Mouse (Mus musculus): Measurements from ENCODE around the gene Plscr3. TPM values are rescaled to one million over a fixed set of nuclear protein-coding genes. Genes with fewer than 3 reads are reported as not detected.

Plscr3 gene
- 96.5 and 105 TPM in 2 replicates for polyA plus RNA-seq (2015; fragmentation: Nextera tagmentation; extraction: Ambion mirVana)

DNA sequence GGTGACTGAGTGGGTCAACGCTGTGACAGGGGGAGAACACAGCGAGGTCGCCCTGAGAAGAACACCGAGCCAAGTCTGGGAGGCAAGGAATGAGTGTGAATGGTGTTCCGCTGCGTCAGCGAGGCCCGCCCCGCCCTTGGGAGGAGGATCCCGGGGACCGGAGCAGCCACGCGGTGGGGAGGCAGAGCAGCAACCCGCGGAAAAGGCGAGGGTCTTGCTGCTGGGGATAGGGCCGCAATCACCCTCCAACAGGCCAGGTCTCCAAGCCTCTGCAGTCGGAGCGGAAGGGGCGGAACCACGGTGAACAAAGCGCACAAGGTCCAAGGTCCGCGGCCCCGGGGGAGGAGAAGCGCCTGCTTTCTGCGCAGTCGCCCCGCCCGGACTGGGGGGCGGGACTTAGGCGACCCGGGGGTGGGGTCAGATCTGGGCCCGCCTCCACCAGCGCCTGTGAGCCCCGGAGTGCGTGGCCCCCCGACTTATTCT is at the start of gene Plscr3:
Gene Plscr3 (plus strand): TSS at position 179 of the 483 bp plus-strand sequence.
- Histone ChIP-seq H3K27ac (peak within 1 kb of the TSS; percentile 99), H3K4me2 (peak within 1 kb of the TSS; percentile 88), H3K4me3 (replicated peaks) (peak within 1 kb of the TSS; percentile 78), H3K9ac (peak within 1 kb of the TSS; percentile 83), H3K27me3 (no peaks in the 10 kb centered on the region), H3K36me3 (peaks cover 36% of the 10 kb centered on the region), H3K9me3 (replicated peaks) (no peaks in the 10 kb centered on the region), H3K4me1 (peaks cover 30% of the 10 kb centered on the region)
- ATAC-seq (replicated peaks; ENCODE audit: low FRiP score): peak; percentile 92
- WGBS: 1% methylated on average over 38 of the region's 38 CpGs

DNA sequence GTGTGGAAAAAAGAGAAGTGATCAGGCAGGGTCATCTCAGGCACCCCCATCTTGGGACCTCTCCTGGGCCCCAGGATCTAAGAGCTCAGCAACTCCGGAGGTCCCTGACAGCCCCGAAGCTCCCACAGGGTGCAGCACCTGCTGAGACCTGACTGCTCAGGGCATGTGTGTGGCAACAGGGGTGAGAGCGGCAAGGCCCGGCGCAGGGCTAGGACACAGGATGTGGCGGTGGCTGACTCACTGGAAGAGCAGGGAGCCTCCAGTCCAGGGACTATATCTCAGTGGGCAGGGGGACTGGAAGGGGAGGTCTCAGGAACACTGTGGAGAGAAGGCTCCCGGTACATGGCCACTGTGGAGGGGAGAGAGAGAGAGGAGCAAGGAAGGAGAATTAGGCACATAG is 48.3 kb upstream of the Plscr3 start:
- H3K36me3 ChIP-seq: no peaks in the 10 kb centered on the region
- H3K27me3 ChIP-seq: peaks cover 54% of the 10 kb centered on the region
- peaks cover 57% of the 10 kb centered on the region for H3K4me1 ChIP-seq
- 80% methylated on average over 7 of the region's 7 CpGs for WGBS
- no peak overlapping the region for H3K9ac ChIP-seq
- H3K27ac ChIP-seq: no peak overlapping the region
- no peak for ATAC-seq (replicated peaks; ENCODE audit: low FRiP score)
- H3K4me2 ChIP-seq: no peak overlapping the region
- no peak overlapping the region for H3K4me3 ChIP-seq (replicated peaks)
- no peaks in the 10 kb centered on the region for H3K9me3 ChIP-seq (replicated peaks)

DNA sequence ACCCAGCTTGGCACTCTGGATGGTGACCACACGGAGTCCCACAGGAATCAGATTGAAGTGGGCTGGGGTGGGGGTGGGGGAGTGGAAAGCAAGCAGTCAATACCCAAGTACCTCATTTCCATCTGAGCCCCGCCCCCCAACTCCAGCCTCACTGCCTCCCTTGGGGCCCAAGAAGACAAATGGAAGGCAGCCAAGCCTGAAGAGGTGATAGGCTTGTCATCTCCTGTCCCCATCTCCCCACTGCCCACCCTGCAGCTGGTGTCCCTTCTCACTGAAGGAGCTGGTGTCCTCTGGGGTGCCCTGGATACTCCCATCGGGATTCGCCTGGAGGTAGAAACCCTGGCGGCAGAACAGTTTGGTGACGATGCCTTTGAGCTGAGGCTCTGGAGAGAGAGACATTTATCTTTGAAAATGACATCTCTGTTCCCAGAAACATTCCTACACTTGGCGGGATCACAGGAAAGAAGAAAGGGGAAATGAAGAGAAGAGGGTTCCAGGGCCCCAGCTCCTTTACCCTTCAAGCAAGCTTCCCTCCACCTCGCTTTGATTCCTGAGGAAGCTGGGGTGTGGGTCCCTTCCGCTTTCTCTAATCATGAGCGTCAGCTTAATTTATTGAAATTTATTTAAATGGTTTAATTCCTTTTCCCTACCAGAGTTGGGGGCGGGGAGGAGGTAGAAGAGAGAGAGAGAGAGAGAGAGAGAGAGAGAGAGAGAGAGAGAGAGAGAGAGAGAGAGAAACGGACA is 46.6 kb upstream of the Plscr3 start:
- Histone ChIP-seq H3K27me3 (peaks cover 50% of the 10 kb centered on the region), H3K4me2 (peak overlapping the region; percentile 93), H3K36me3 (no peaks in the 10 kb centered on the region), H3K4me1 (peaks cover 73% of the 10 kb centered on the region), H3K4me3 (replicated peaks) (peak overlapping the region; percentile 61), H3K9ac (no peak overlapping the region), H3K9me3 (replicated peaks) (no peaks in the 10 kb centered on the region), H3K27ac (peak overlapping the region; percentile 83; the same call in 1 of the 2 replicates)
- WGBS: 19% methylated on average over 12 of the region's 12 CpGs
- ATAC-seq (replicated peaks; ENCODE audit: low FRiP score): no peak

DNA sequence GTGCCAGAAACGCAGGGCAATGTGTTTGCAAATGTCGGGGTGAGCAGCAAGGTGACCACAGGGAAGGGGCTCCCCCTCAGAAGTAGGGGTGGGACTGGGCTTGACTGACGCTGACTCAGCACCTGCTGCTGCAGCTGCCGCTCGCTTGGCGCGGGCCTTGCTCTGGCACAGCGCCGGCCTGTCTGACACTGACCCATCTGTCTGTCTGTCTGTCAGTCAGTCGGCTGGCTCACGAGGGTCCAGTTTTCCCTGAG is 46.1 kb upstream of the Plscr3 start:
- H3K4me2 ChIP-seq: peak overlapping the region; percentile 93
- H3K27me3 ChIP-seq: peaks cover 55% of the 10 kb centered on the region
- no peaks in the 10 kb centered on the region for H3K36me3 ChIP-seq
- H3K9me3 ChIP-seq (replicated peaks): no peaks in the 10 kb centered on the region
- 2% methylated on average over 11 of the region's 11 CpGs for WGBS
- ATAC-seq (replicated peaks; ENCODE audit: low FRiP score): 0 out of 2 replicates have a peak, but pooled peaks have one; percentile 8
- no peak overlapping the region for H3K9ac ChIP-seq
- H3K4me1 ChIP-seq: peaks cover 75% of the 10 kb centered on the region
- peak overlapping the region; percentile 83 for H3K27ac ChIP-seq
- peak overlapping the region; percentile 61 for H3K4me3 ChIP-seq (replicated peaks)

DNA sequence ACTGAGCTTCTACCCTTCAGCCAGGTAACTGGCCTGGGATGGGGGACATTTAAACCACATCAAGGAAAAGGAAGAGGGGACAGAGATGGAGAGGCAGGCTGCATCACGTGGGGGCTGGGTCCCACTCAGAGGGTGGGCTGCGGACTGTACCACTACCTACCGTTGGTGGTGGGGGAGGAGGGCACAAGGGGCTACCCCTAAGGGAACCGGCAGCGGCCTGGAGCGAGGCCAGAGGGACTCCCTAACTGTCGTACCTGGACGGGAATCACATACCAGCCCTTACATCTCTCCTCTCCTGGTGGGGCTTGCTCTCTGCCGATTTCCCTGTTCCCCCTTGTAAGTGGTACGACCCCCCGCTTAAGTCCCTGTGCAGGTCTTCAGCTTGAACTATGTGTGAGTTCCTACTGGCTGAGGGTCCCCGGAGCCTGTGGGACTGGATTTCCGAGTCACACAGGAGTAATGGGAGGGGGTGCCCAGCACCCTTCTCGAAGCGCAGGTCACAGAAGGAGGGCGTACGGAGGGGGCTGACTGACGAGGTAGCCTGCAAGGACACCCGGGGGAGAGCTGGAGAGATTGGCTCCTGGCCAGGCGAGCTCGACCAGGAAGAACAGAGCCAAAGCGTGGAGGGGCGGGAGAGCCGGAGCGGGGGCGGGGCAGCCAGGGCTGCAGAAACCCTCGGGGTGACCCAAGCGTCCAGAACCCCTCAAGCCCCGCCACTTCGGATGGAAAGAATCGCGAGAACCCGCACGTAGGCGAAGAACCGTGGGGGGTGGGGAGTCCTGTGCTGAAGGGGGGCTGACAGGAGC is 45.6 kb upstream of the Plscr3 start:
- peak overlapping the region; percentile 83 for H3K27ac ChIP-seq
- H3K4me1 ChIP-seq: peaks cover 71% of the 10 kb centered on the region
- H3K27me3 ChIP-seq: peaks cover 60% of the 10 kb centered on the region
- H3K4me2 ChIP-seq: peak overlapping the region; percentile 93
- peak; percentile 63 for ATAC-seq (replicated peaks; ENCODE audit: low FRiP score)
- H3K9ac ChIP-seq: peak overlapping the region; percentile 62
- peak overlapping the region; percentile 61 for H3K4me3 ChIP-seq (replicated peaks)
- no peaks in the 10 kb centered on the region for H3K36me3 ChIP-seq
- H3K9me3 ChIP-seq (replicated peaks): no peaks in the 10 kb centered on the region
- under 1% methylated on average over 36 of the region's 36 CpGs for WGBS

DNA sequence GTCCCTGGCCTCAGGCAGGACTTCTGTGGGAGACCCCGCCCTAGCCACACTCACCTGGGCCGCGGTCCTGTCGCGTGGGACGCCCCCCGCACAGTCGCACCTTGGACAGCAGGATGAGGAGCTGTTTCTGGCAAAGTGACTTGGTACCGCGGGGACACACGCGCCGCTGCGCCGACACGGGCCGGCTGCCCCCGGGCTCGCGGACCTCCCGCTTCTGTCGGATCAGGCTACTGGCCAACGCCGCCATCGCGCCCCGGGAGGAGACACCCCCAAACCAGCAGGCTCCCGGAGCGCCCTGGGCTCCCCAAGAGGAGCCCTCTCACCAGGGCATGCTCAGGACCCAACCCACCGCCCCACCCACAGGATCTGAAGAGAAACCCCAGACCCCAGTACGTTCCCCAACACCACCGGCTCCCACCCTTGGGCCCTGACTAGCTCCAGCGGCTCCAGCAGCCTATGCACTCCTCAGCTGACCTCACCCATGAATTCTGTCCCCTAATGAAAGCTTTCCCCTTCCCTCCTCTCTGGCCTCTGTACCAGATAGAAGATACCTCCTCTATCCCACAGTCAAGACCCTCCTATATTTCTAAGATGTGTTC is 44.7 kb upstream of the Plscr3 start, which contains the start of gene Fgf11:
Gene Fgf11 (minus strand): TSS at position 479 of the 599 bp plus-strand sequence.
- ATAC-seq (replicated peaks; ENCODE audit: low FRiP score): no peak
- H3K27me3 ChIP-seq: peaks cover 62% of the 10 kb centered on the region
- no peaks in the 10 kb centered on the region for H3K9me3 ChIP-seq (replicated peaks)
- peaks cover 63% of the 10 kb centered on the region for H3K4me1 ChIP-seq
- peak within 1 kb of the TSS; percentile 61 for H3K4me3 ChIP-seq (replicated peaks)
- H3K27ac ChIP-seq: peak within 1 kb of the TSS; percentile 83
- H3K4me2 ChIP-seq: peak within 1 kb of the TSS; percentile 93
- peak within 1 kb of the TSS; percentile 62 for H3K9ac ChIP-seq
- H3K36me3 ChIP-seq: no peaks in the 10 kb centered on the region
- WGBS: under 1% methylated on average over 32 of the region's 33 CpGs

DNA sequence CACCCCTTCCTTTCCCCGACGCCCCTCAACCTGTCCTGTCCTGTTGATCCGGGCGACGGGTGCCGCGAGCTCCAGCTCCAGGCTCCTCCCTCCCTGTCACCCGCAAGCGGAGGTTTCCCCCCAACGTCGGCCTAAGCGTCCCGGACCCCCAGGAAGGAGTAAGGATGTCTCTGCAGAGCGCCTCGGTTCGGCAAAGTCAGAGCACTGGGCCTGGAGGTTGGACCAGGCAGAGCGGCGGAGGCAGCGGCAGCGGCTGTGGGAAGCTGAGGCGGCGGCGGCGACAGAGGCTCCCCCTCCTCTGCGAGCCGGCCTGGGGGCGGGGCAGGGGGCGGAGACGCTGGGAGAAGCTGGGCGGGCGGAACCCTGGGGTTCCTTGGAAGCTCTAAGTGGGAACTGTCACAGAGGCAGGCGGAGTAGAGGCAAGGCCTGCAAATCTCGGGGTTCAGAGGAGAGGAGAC is 43.5 kb upstream of the Plscr3 start:
- H3K27ac ChIP-seq: 0 out of 2 replicates have a peak overlapping the region, but pooled peaks have one; percentile 28
- peaks cover 54% of the 10 kb centered on the region for H3K27me3 ChIP-seq
- H3K9me3 ChIP-seq (replicated peaks): no peaks in the 10 kb centered on the region
- H3K4me1 ChIP-seq: peaks cover 63% of the 10 kb centered on the region
- under 1% methylated on average over 33 of the region's 33 CpGs for WGBS
- peak overlapping the region; percentile 62 for H3K9ac ChIP-seq
- H3K36me3 ChIP-seq: no peaks in the 10 kb centered on the region
- peak overlapping the region; percentile 93 for H3K4me2 ChIP-seq
- 0 out of 2 replicates have a peak, but pooled peaks have one; percentile 5 for ATAC-seq (replicated peaks; ENCODE audit: low FRiP score)
- H3K4me3 ChIP-seq (replicated peaks): peak overlapping the region; percentile 61

DNA sequence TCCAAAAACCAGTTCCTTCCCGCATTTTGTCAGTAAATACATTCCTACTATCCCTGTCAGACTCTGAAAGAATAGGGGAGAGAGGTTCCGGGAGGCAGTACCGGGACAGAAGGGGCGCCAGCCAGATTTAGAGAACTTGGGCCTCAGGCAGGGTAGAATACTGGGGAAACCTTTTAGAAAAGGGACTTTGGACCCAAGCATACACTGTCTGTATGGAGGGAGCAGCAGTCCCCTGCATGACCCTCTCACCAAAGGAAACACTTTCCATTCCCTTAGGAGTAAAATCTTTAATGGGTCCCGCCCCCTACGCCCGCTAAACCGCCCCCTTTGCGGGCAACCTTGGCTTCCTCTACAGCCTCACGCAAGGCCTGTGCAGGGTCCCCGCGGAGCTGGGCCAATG is 42.8 kb upstream of the Plscr3 start:
- Histone ChIP-seq H3K4me3 (replicated peaks) (peak overlapping the region; percentile 61), H3K4me2 (peak overlapping the region; percentile 93), H3K9me3 (replicated peaks) (no peaks in the 10 kb centered on the region), H3K27me3 (peaks cover 48% of the 10 kb centered on the region), H3K27ac (0 out of 2 replicates have a peak overlapping the region, but pooled peaks have one; percentile 4), H3K36me3 (no peaks in the 10 kb centered on the region), H3K9ac (peak overlapping the region; percentile 62), H3K4me1 (peaks cover 63% of the 10 kb centered on the region)
- WGBS: 2% methylated on average over 12 of the region's 12 CpGs
- ATAC-seq (replicated peaks; ENCODE audit: low FRiP score): peak; percentile 3; the same call in 1 of the 2 replicates

DNA sequence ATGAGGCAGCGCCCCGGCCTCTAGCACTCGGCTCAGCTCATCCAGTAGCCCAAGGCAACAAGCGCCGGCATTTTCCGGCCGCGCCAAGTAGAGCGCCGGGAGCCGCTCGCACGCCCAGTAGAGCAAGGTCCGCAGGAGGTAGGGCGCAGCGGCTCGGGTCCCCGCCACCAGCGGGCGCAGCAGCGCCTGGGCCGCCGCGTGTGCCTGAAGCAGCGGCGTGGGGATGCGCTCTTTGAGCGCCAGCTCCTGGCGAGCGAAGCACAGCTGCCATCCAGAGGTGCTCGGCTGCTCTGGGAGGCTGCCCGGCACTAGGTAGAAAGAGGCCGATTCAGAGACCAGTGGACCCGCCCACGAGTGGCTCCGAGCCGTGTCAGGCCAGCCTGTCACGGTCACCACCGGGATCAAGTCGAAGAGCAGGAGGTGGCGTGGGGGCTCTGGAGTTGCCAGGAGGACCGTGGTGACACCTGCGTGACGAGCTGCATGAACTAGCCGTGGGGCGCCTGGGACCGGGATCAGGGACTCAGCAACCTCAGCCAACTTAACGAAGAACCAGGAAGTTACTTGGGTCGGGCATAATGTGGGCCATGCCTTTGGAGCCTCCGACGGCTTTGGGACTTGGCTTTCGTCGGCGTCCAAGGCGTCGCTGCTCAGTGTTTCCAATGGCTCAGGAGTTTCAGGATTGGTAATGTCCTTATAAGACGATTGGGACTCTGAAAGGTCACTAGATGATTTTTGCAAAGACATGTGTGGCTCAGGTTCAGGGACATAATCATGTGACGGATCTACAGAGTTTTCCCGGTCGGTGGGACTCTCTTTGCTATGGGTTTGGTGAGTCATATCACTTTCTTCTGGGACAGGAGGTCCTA is 42.2 kb upstream of the Plscr3 start:
- peaks cover 61% of the 10 kb centered on the region for H3K4me1 ChIP-seq
- no peaks in the 10 kb centered on the region for H3K9me3 ChIP-seq (replicated peaks)
- H3K36me3 ChIP-seq: no peaks in the 10 kb centered on the region
- 1% methylated on average over 60 of the region's 60 CpGs for WGBS
- peaks cover 47% of the 10 kb centered on the region for H3K27me3 ChIP-seq
- H3K4me2 ChIP-seq: peak overlapping the region; percentile 93
- H3K4me3 ChIP-seq (replicated peaks): peak overlapping the region; percentile 61
- H3K9ac ChIP-seq: peak overlapping the region; percentile 62
- H3K27ac ChIP-seq: no peak overlapping the region
- peak; percentile 52 for ATAC-seq (replicated peaks; ENCODE audit: low FRiP score)

DNA sequence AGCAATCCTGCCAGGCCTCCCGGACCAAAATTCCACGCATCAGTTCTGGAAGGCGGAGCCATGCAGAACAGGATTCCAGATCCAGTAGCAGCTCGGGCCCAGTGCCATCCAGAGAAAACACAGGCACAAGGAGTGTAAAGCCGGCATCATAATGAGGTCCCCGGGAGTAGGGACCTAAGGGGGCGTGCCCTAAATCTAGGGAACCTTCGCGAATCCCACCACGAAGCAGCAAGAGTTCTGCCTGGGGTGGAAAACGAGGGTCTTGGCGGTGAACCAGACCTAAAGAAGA is 41.6 kb upstream of the Plscr3 start:
- peak overlapping the region; percentile 93 for H3K4me2 ChIP-seq
- peak overlapping the region; percentile 61 for H3K4me3 ChIP-seq (replicated peaks)
- 7% methylated on average over 12 of the region's 12 CpGs for WGBS
- peaks cover 55% of the 10 kb centered on the region for H3K4me1 ChIP-seq
- ATAC-seq (replicated peaks; ENCODE audit: low FRiP score): no peak
- H3K36me3 ChIP-seq: no peaks in the 10 kb centered on the region
- no peak overlapping the region for H3K27ac ChIP-seq
- peak overlapping the region; percentile 46 for H3K9ac ChIP-seq
- H3K9me3 ChIP-seq (replicated peaks): no peaks in the 10 kb centered on the region
- H3K27me3 ChIP-seq: peaks cover 47% of the 10 kb centered on the region
